17 mouse cellular contexts compared by ENCODE assay signal in the genomic region with DNA sequence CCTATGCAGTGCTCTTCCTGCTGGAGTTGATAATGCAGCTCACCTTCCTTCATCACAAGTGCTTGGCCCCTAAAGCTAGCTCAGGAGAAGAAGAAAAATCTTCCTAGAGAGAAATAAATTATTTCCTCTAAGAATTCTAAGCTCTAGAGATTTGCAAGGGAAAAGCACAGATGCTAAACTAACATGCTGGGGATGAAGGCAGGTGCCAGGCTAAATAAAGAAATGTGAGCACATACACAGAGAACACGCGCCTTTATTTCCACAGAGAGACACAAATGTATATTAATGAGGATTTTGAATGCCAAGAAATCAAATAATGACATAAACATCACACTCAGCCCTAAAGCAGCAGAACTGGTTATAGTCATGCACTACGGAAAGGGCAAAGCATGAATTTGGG.
DNase-seq lines count a peak whose midpoint lies in the region; TF ChIP-seq lines count a peak whose summit lies in the region.
"Had no signal": no experiment of that assay in that cellular context is flagged by ENCODE, and none has a peak within 500 bp of the region (broad histone marks: within the 10 kb centered on the region; RNA-seq: fewer than 3 reads in every experiment).

No protein-coding gene starts in this region.

- TF ChIP-seq POLR2A in brain, embryonic 14.5 days (IDR thresholded peaks at IDR 0.05; ENCODE audit: borderline replicate concordance, extremely low read depth, insufficient read depth, insufficient read length, poor library complexity, severe bottlenecking): no peak

- peak; percentile 6 to 17 for DNase-seq in frontal cortex, postnatal 36 days (ENCODE audit: low spot score in 2 of 2)
- no peak for DNase-seq in frontal cortex, postnatal 10 days (ENCODE audit: low spot score in 2 of 2)
- peak; percentile 0 to 26 for DNase-seq in left cerebral cortex, adult 9 months (ENCODE audit: low spot score in 2 of 2)
- no peak for DNase-seq in left cerebral cortex, adult 18-20 months (ENCODE audit: low spot score in 2 of 2)
- DNase-seq in brain, embryonic 14.5 days (ENCODE audit: low read depth): peak; percentile 1
- peak; percentile 28 for DNase-seq in telencephalon, adult 2 months (ENCODE audit: low read depth, low spot score)
- DNase-seq: adrenal gland, postnatal 25 days; B cell, adult 2 months; cerebellum, adult 8-10 months; heart, adult 2 months; heart, postnatal 4 days; kidney, adult 9 months; kidney, postnatal 10 days; liver; lung, adult 2 months; lung, postnatal 10 days; retina, postnatal 1 day had no signal

- TF ChIP-seq CTCF in brain, embryonic 14.5 days (IDR thresholded peaks at IDR 0.05; ENCODE audit: borderline replicate concordance, extremely low read depth, insufficient read depth, insufficient read length): no peak

Comparison
In these comparisons a context has a peak if more than half of its experiments do, and no peak if none do; other contexts are left out.
1. DNase-seq: peak in frontal cortex, postnatal 36 days (2 of 2), left cerebral cortex, adult 9 months (2 of 2), brain, embryonic 14.5 days (single experiment) and telencephalon, adult 2 months (single experiment); none in frontal cortex, postnatal 10 days (0 of 2) and left cerebral cortex, adult 18-20 months (0 of 2).